8 mouse cellular contexts compared by ENCODE assay signal in genomic region chr12:12622712-12623292, GRCm38 (mm10).
A peak's percentile ranks its signal among the peaks of the same experiment; 100 is the strongest.
DNase-seq lines count a peak whose midpoint lies in the region; ATAC-seq and TF ChIP-seq lines count a peak whose summit lies in the region.

No protein-coding gene starts in this region.

- ATAC-seq in embryonic facial prominence, embryonic 15.5 days (ENCODE audit: insufficient number of reproducible peaks, low FRiP score, low TSS enrichment, low read depth) = peak; percentile 34; the same call in 1 of the 2 replicates
- peak; percentile 25; the same call in 1 of the 2 replicates for ATAC-seq in heart, embryonic 12.5 days (ENCODE audit: insufficient number of reproducible peaks, low FRiP score)
- peak; percentile 87 for ATAC-seq in neural tube, embryonic 11.5 days (ENCODE audit: insufficient read depth, low FRiP score, low TSS enrichment)

- no peak overlapping the region for H3K27ac ChIP-seq in embryonic facial prominence, embryonic 15.5 days (replicated peaks)
- no peak overlapping the region for H3K27ac ChIP-seq in heart, embryonic 12.5 days (ENCODE audit: poor library complexity, severe bottlenecking)
- no peak overlapping the region for H3K27ac ChIP-seq in liver, adult 2 months (replicated peaks; ENCODE audit: insufficient read depth, low read depth, low read length)
- no peak overlapping the region for H3K27ac ChIP-seq in neural tube, embryonic 11.5 days (ENCODE audit: low read depth, low read length)
- H3K27ac ChIP-seq in testis, adult 2 months (ENCODE audit: control insufficient read depth, insufficient read depth, low read depth, low read length) = no peak overlapping the region

- 19% methylated on average over 5 of the region's 5 CpGs for WGBS in embryonic facial prominence, embryonic 15.5 days
- 23% methylated on average over 5 of the region's 5 CpGs for WGBS in heart, embryonic 12.5 days
- 28% methylated on average over 5 of the region's 5 CpGs for WGBS in liver, adult 2 months
- 23% methylated on average over 5 of the region's 5 CpGs for WGBS in neural tube, embryonic 11.5 days

- TF ChIP-seq POLR2A in liver, adult 2 months (IDR thresholded peaks at IDR 0.05; ENCODE audit: extremely low read depth, insufficient read depth, low read length) = no peak
- TF ChIP-seq POLR2A in testis, adult 2 months (IDR thresholded peaks at IDR 0.05; ENCODE audit: control insufficient read depth, low read depth, low read length) = no peak

- no peaks in the 10 kb centered on the region for H3K27me3 ChIP-seq in embryonic facial prominence, embryonic 15.5 days
- H3K27me3 ChIP-seq in heart, embryonic 12.5 days (replicated peaks) = no peaks in the 10 kb centered on the region
- no peaks in the 10 kb centered on the region for H3K27me3 ChIP-seq in liver, adult 2 months (ENCODE audit: control insufficient read depth, insufficient read depth, low read length)
- H3K27me3 ChIP-seq in neural tube, embryonic 11.5 days (ENCODE audit: control insufficient read depth, insufficient read depth, low read length) = no peaks in the 10 kb centered on the region
- no peaks in the 10 kb centered on the region for H3K27me3 ChIP-seq in testis, adult 2 months (ENCODE audit: control insufficient read depth, insufficient read depth, low read length)

- DNase-seq in 416B (ENCODE audit: low read depth) = peak; percentile 58
- peak; percentile 96 for DNase-seq in brain, adult 2 months (ENCODE audit: low read depth, low spot score)
- DNase-seq in kidney, postnatal 10 days = peak; percentile 93
- peak; percentile 67 for DNase-seq in liver, adult 2 months (ENCODE audit: extremely low read depth, low read depth, low spot score)
- DNase-seq in neural tube, embryonic 11.5 days (ENCODE audit: low spot score) = peak; percentile 88

- no peak overlapping the region for H3K4me3 ChIP-seq in embryonic facial prominence, embryonic 15.5 days (replicated peaks)
- no peak overlapping the region for H3K4me3 ChIP-seq in heart, embryonic 12.5 days
- no peak overlapping the region for H3K4me3 ChIP-seq in liver, adult 2 months (ENCODE audit: insufficient read depth, low read depth, low read length)
- H3K4me3 ChIP-seq in neural tube, embryonic 11.5 days (ENCODE audit: low read depth, low read length) = no peak overlapping the region
- no peak overlapping the region for H3K4me3 ChIP-seq in testis, adult 2 months (ENCODE audit: control insufficient read depth, low read depth, low read length)

- H3K79me2 ChIP-seq in liver, adult 2 months (ENCODE audit: control insufficient read depth, insufficient read depth, low read length) = no peaks in the 10 kb centered on the region

- H3K4me1 ChIP-seq in embryonic facial prominence, embryonic 15.5 days = peaks cover 4% of the 10 kb centered on the region
- H3K4me1 ChIP-seq in heart, embryonic 12.5 days (replicated peaks) = peaks cover 8% of the 10 kb centered on the region; the same call in 1 of the 2 replicates
- no peaks in the 10 kb centered on the region for H3K4me1 ChIP-seq in liver, adult 2 months (ENCODE audit: control insufficient read depth, insufficient read depth, low read length)
- H3K4me1 ChIP-seq in neural tube, embryonic 11.5 days (ENCODE audit: control insufficient read depth, insufficient read depth, low read length) = peaks cover 11% of the 10 kb centered on the region
- peaks cover 5% of the 10 kb centered on the region for H3K4me1 ChIP-seq in testis, adult 2 months (ENCODE audit: control insufficient read depth, insufficient read depth, low read length)

- no peak overlapping the region for H3K9ac ChIP-seq in embryonic facial prominence, embryonic 15.5 days
- H3K9ac ChIP-seq in heart, embryonic 12.5 days = no peak overlapping the region
- no peak overlapping the region for H3K9ac ChIP-seq in liver, adult 2 months (ENCODE audit: low read depth, low read length)
- no peak overlapping the region for H3K9ac ChIP-seq in neural tube, embryonic 11.5 days (ENCODE audit: low read length)

- H3K4me2 ChIP-seq in embryonic facial prominence, embryonic 15.5 days (replicated peaks) = no peak overlapping the region
- no peak overlapping the region for H3K4me2 ChIP-seq in heart, embryonic 12.5 days
- H3K4me2 ChIP-seq in neural tube, embryonic 11.5 days (ENCODE audit: low read depth) = no peak overlapping the region

- H3K9me3 ChIP-seq in embryonic facial prominence, embryonic 15.5 days (replicated peaks) = no peaks in the 10 kb centered on the region
- H3K9me3 ChIP-seq in heart, embryonic 12.5 days (replicated peaks) = 0 out of 2 replicates have a peak, but pooled peaks cover 2% of the 10 kb centered on the region
- no peaks in the 10 kb centered on the region for H3K9me3 ChIP-seq in neural tube, embryonic 11.5 days (ENCODE audit: control insufficient read depth, low read length)

- no peaks in the 10 kb centered on the region for H3K36me3 ChIP-seq in embryonic facial prominence, embryonic 15.5 days
- H3K36me3 ChIP-seq in heart, embryonic 12.5 days = no peaks in the 10 kb centered on the region
- H3K36me3 ChIP-seq in liver, adult 2 months (ENCODE audit: control insufficient read depth, insufficient read depth, low read length) = no peaks in the 10 kb centered on the region
- H3K36me3 ChIP-seq in neural tube, embryonic 11.5 days (ENCODE audit: control insufficient read depth, insufficient read depth, low read length) = no peaks in the 10 kb centered on the region
- no peaks in the 10 kb centered on the region for H3K36me3 ChIP-seq in testis, adult 2 months (ENCODE audit: control insufficient read depth, insufficient read depth, low read length)

- TF ChIP-seq CTCF in liver, adult 2 months (IDR thresholded peaks at IDR 0.05; ENCODE audit: low read depth, low read length) = peak; percentile 60
- peak; percentile 43; the same call in 1 of the 2 replicates for TF ChIP-seq CTCF in testis, adult 2 months (IDR thresholded peaks at IDR 0.05; ENCODE audit: control insufficient read depth, insufficient read depth, insufficient replicate concordance, low read depth, low read length)

Comparison
In these comparisons a context has a peak if more than half of its experiments do, and no peak if none do; other contexts are left out.
1. ATAC-seq: peak in every context shown above with its lines; median percentile 87 in neural tube, embryonic 11.5 days; 34 in embryonic facial prominence, embryonic 15.5 days; 25 in heart, embryonic 12.5 days.